23 mouse cellular contexts compared by ENCODE assay signal in the genomic region with DNA sequence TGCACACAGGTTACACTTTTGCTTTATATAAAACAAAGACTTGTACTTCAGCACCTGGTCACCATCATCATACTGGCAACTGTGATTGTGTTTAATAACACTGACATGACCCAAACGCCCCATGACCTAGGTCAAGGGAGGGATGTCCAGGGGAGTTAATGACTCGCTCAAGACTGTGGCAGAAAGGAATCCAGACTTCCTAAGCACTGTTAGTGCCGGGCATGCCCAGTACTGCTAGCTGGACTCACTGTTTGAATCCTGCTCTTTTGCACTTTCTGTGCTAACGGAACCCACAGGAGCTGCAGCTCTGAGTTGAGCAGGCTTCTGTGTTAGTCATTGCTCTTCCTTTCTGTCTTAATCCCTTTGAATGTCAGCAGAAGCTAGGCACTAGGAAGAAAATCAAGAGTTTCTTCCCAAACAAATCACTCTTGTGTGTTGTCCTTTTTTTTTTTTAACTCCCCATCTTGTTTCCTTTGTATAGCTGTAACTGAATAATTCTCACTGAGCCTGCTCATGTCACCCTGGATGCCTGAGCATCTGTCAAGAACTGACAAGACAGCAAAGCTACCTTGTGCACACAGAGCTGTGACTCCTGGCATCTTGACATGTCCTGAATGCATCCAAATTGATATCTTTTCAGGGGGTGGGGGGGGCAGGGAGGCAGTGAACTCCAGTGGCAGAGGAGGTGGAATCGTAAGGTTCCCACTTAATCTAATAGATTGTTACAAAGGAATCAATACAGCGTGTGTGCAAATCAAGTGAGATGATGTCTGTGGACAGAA.
DNase-seq lines count a peak whose midpoint lies in the region; ATAC-seq and TF ChIP-seq lines count a peak whose summit lies in the region.
"Had no signal": no experiment of that assay in that cellular context is flagged by ENCODE, and none has a peak within 500 bp of the region (broad histone marks: within the 10 kb centered on the region; RNA-seq: fewer than 3 reads in every experiment).

No protein-coding gene starts in this region.

- no peak overlapping the region for H3K27ac ChIP-seq in hindbrain, postnatal 0 days
- H3K27ac ChIP-seq in hindbrain, embryonic 14.5 days = no peak overlapping the region
- peak overlapping the region; percentile 33; the same call in 1 of the 2 replicates for H3K27ac ChIP-seq in left cerebral cortex, adult 2 months
- H3K27ac ChIP-seq: heart, embryonic 15.5 days; limb, embryonic 15.5 days; liver, embryonic 15.5 days had no signal

- no peaks in the 10 kb centered on the region for H3K36me3 ChIP-seq in hindbrain, postnatal 0 days (ENCODE audit: insufficient read depth, low read length)
- no peaks in the 10 kb centered on the region for H3K36me3 ChIP-seq in hindbrain, embryonic 14.5 days (replicated peaks; ENCODE audit: control insufficient read depth, insufficient read depth)
- H3K36me3 ChIP-seq: heart, embryonic 15.5 days; limb, embryonic 15.5 days; liver, embryonic 15.5 days had no signal

- 57% methylated on average over 6 of the region's 6 CpGs for WGBS in hindbrain, postnatal 0 days
- 58% methylated on average over 6 of the region's 6 CpGs for WGBS in hindbrain, embryonic 14.5 days

- H3K9me3 ChIP-seq in hindbrain, postnatal 0 days (ENCODE audit: low read length) = no peaks in the 10 kb centered on the region
- H3K9me3 ChIP-seq in hindbrain, embryonic 14.5 days (ENCODE audit: control insufficient read depth, low read length) = no peaks in the 10 kb centered on the region
- H3K9me3 ChIP-seq: heart, embryonic 15.5 days; limb, embryonic 15.5 days; liver, embryonic 15.5 days had no signal

- H3K4me1 ChIP-seq in hindbrain, postnatal 0 days (ENCODE audit: insufficient read depth, low read length) = peaks cover 4% of the 10 kb centered on the region; the same call in 1 of the 2 replicates
- peaks cover 6% of the 10 kb centered on the region; the same call in 1 of the 2 replicates for H3K4me1 ChIP-seq in hindbrain, embryonic 14.5 days (replicated peaks; ENCODE audit: control insufficient read depth, insufficient read depth, low read length)
- H3K4me1 ChIP-seq: heart, embryonic 15.5 days; limb, embryonic 15.5 days; liver, embryonic 15.5 days had no signal

- TF ChIP-seq CTCF in hindbrain, postnatal 0 days (IDR thresholded peaks at IDR 0.05; ENCODE audit: low read depth) = no peak
- TF ChIP-seq CTCF in left cerebral cortex, adult 2 months (IDR thresholded peaks at IDR 0.05) = no peak
- no peak for TF ChIP-seq CTCF in brain, embryonic 14.5 days (IDR thresholded peaks at IDR 0.05; ENCODE audit: borderline replicate concordance, extremely low read depth, insufficient read depth, insufficient read length)

- H3K4me2 ChIP-seq in hindbrain, postnatal 0 days (ENCODE audit: low read depth, low read length) = no peak overlapping the region
- H3K4me2 ChIP-seq in hindbrain, embryonic 14.5 days (replicated peaks) = no peak overlapping the region
- H3K4me2 ChIP-seq: heart, embryonic 15.5 days; limb, embryonic 15.5 days; liver, embryonic 15.5 days had no signal

- H3K9ac ChIP-seq in hindbrain, postnatal 0 days (replicated peaks; ENCODE audit: low read length) = no peak overlapping the region
- H3K9ac ChIP-seq in hindbrain, embryonic 14.5 days = no peak overlapping the region
- H3K9ac ChIP-seq: heart, embryonic 15.5 days; limb, embryonic 15.5 days; liver, embryonic 15.5 days had no signal

- no peaks in the 10 kb centered on the region for H3K27me3 ChIP-seq in hindbrain, postnatal 0 days (ENCODE audit: insufficient read depth, low read length)
- no peaks in the 10 kb centered on the region for H3K27me3 ChIP-seq in hindbrain, embryonic 14.5 days (ENCODE audit: control insufficient read depth, insufficient read depth, low read length)
- H3K27me3 ChIP-seq: heart, embryonic 15.5 days; limb, embryonic 15.5 days; liver, embryonic 15.5 days had no signal

- DNase-seq in cerebellum, adult 8-10 months = no peak
- DNase-seq in hindbrain, postnatal 0 days (ENCODE audit: low spot score) = no peak
- no peak for DNase-seq in hindbrain, embryonic 14.5 days (ENCODE audit: low spot score)
- no peak for DNase-seq in left cerebral cortex, adult 2 months (ENCODE audit: extremely low spot score in 1 of 2, low spot score in 2 of 2)
- DNase-seq in left cerebral cortex, postnatal 36 days (ENCODE audit: low spot score in 2 of 2) = no peak
- peak; percentile 37 for DNase-seq in brain, embryonic 14.5 days (ENCODE audit: low read depth)
- DNase-seq in layer of hippocampus, postnatal 25 days (ENCODE audit: extremely low spot score in 1 of 2, low spot score in 1 of 2) = no peak
- DNase-seq: adrenal gland, adult 8-10 months; gastrocnemius, postnatal 14 days; heart, adult 18-20 months; heart, postnatal 4 days; lung, postnatal 10 days; midbrain, embryonic 14.5 days; right cerebral cortex, postnatal 14 days; spleen, adult 18-20 months; thymus, postnatal 36 days had no signal

- TF ChIP-seq POLR2A in brain, embryonic 14.5 days (IDR thresholded peaks at IDR 0.05; ENCODE audit: borderline replicate concordance, extremely low read depth, insufficient read depth, insufficient read length, poor library complexity, severe bottlenecking) = no peak

- no peak overlapping the region for H3K4me3 ChIP-seq in hindbrain, postnatal 0 days (ENCODE audit: low read length)
- H3K4me3 ChIP-seq in hindbrain, embryonic 14.5 days (replicated peaks; ENCODE audit: low read length) = no peak overlapping the region
- H3K4me3 ChIP-seq in left cerebral cortex, adult 2 months = no peak overlapping the region
- H3K4me3 ChIP-seq: heart, embryonic 15.5 days; limb, embryonic 15.5 days; liver, embryonic 15.5 days; myocyte had no signal

- 0 out of 2 replicates have a peak, but pooled peaks have one; percentile 20 for ATAC-seq in cerebellum, adult (ENCODE audit: insufficient number of reproducible peaks, low FRiP score, low TSS enrichment)
- ATAC-seq in hindbrain, postnatal 0 days = peak; percentile 32; the same call in 1 of the 2 replicates
- no peak for ATAC-seq in hindbrain, embryonic 14.5 days (ENCODE audit: low FRiP score)
- ATAC-seq: intestine, postnatal 0 days; Patski had no signal

- intact Hi-C loops in left cerebral cortex, adult 2 months (cut with DNase I) = loop anchor here (5.0 to 10.0 kb wide), 3 partner anchors 50 to 718 kb away; no protein-coding TSS in a partner anchor
- intact Hi-C loops in left cerebral cortex, postnatal 36 days (cut with DNase I) = loop anchor here (2.0 kb wide), 1 partner anchor 302 kb away; the partner anchor contains the start of gene Kcnq5
